Mouse (Mus musculus): ENCODE results near the gene Olfr494. TPM values are rescaled to one million over a fixed set of nuclear protein-coding genes. Genes with fewer than 3 reads are reported as not detected.

The Olfr494 gene
- polyA plus RNA-seq (2015; fragmentation: Nextera tagmentation; extraction: Ambion mirVana), result not detected in 2 replicates

- Histone ChIP-seq H3K4me1 (replicated peaks) (no peaks in the 10 kb centered on the region), H3K36me3 (no peaks in the 10 kb centered on the region), H3K27me3 (replicated peaks) (no peaks in the 10 kb centered on the region), H3K4me2 (replicated peaks) (no peak within 1 kb of the TSS), H3K27ac (no peak within 1 kb of the TSS), H3K4me3 (replicated peaks) (no peak within 1 kb of the TSS), H3K9ac (no peak within 1 kb of the TSS), H3K9me3 (no peaks in the 10 kb centered on the region)
- 80% methylated on average over 3 of the region's 3 CpGs for WGBS
- ATAC-seq, result no peak
Measured at GRCm38 (mm10) chr7:108365035-108365434, at the start of gene Olfr494. Gene Olfr494, plus strand, starts transcription at chr7:108365335.

GRCm38 (mm10) chr7:108323574-108323973, 41.6 kb upstream of the Olfr494 start, which contains the start of gene Olfr492:
Gene Olfr492, minus strand, starts transcription at chr7:108323674.
- H3K9ac ChIP-seq, result no peak within 1 kb of the TSS
- no peaks in the 10 kb centered on the region for H3K9me3 ChIP-seq
- H3K4me1 ChIP-seq (replicated peaks), result no peaks in the 10 kb centered on the region
- no peak for ATAC-seq
- WGBS, result 76% methylated on average over 2 of the region's 2 CpGs
- H3K4me2 ChIP-seq (replicated peaks), result no peak within 1 kb of the TSS
- no peak within 1 kb of the TSS for H3K4me3 ChIP-seq (replicated peaks)
- H3K36me3 ChIP-seq, result no peaks in the 10 kb centered on the region
- H3K27me3 ChIP-seq (replicated peaks), result no peaks in the 10 kb centered on the region
- H3K27ac ChIP-seq, result no peak within 1 kb of the TSS

GRCm38 (mm10) chr7:108346879-108347278, 18.3 kb upstream of the Olfr494 start, which contains the start of gene Olfr493:
Gene Olfr493, minus strand, starts transcription at chr7:108346979.
- Histone ChIP-seq H3K27ac (no peak within 1 kb of the TSS), H3K4me3 (replicated peaks) (no peak within 1 kb of the TSS), H3K4me1 (replicated peaks) (no peaks in the 10 kb centered on the region), H3K9me3 (no peaks in the 10 kb centered on the region), H3K4me2 (replicated peaks) (no peak within 1 kb of the TSS), H3K36me3 (no peaks in the 10 kb centered on the region), H3K9ac (no peak within 1 kb of the TSS), H3K27me3 (replicated peaks) (no peaks in the 10 kb centered on the region)
- no peak for ATAC-seq
- 69% methylated on average over 1 of the region's 1 CpGs for WGBS

- Histone ChIP-seq H3K4me3 (replicated peaks) (no peak within 1 kb of the TSS), H3K9me3 (no peaks in the 10 kb centered on the region), H3K9ac (no peak within 1 kb of the TSS), H3K27ac (no peak within 1 kb of the TSS), H3K36me3 (no peaks in the 10 kb centered on the region), H3K4me2 (replicated peaks) (no peak within 1 kb of the TSS), H3K27me3 (replicated peaks) (no peaks in the 10 kb centered on the region), H3K4me1 (replicated peaks) (no peaks in the 10 kb centered on the region)
- no peak for ATAC-seq
- whole genome bisulfite sequencing, result 70% methylated on average over 1 of the region's 1 CpGs
Measured at GRCm38 (mm10) chr7:108392867-108393266, 27.7 kb downstream of the Olfr494 start, which contains the start of gene Olfr495. Gene Olfr495, plus strand, starts transcription at chr7:108393167.

Other genes with a start within 250 kb of the Olfr494 start
- not detected in 2 replicates for gene Olfr484, start 237.9 kb upstream of the Olfr494 start, polyA plus RNA-seq (2015; fragmentation: Nextera tagmentation; extraction: Ambion mirVana)
- gene Olfr485, start 205.5 kb upstream of the Olfr494 start, polyA plus RNA-seq (2015; fragmentation: Nextera tagmentation; extraction: Ambion mirVana), result not detected in 2 replicates
- gene Olfr486, start 192.6 kb upstream of the Olfr494 start, polyA plus RNA-seq (2015; fragmentation: Nextera tagmentation; extraction: Ambion mirVana), result not detected in 2 replicates
- gene Olfr487, start 150.7 kb upstream of the Olfr494 start, polyA plus RNA-seq (2015; fragmentation: Nextera tagmentation; extraction: Ambion mirVana), result not detected in 2 replicates
- not detected in 2 replicates for gene Olfr488, start 107.0 kb upstream of the Olfr494 start, polyA plus RNA-seq (2015; fragmentation: Nextera tagmentation; extraction: Ambion mirVana)
- not detected in 2 replicates for gene Olfr490, start 76.4 kb upstream of the Olfr494 start, polyA plus RNA-seq (2015; fragmentation: Nextera tagmentation; extraction: Ambion mirVana)
- gene Olfr491, start 51.9 kb upstream of the Olfr494 start, polyA plus RNA-seq (2015; fragmentation: Nextera tagmentation; extraction: Ambion mirVana), result not detected in 2 replicates
- gene Olfr492, start 41.7 kb upstream of the Olfr494 start, polyA plus RNA-seq (2015; fragmentation: Nextera tagmentation; extraction: Ambion mirVana), result not detected in 2 replicates
- gene Olfr493, start 18.4 kb upstream of the Olfr494 start, polyA plus RNA-seq (2015; fragmentation: Nextera tagmentation; extraction: Ambion mirVana), result not detected in 2 replicates
- not detected in 2 replicates for gene Olfr495, start 27.8 kb downstream of the Olfr494 start, polyA plus RNA-seq (2015; fragmentation: Nextera tagmentation; extraction: Ambion mirVana)
- gene Olfr497, start 55.1 kb downstream of the Olfr494 start, polyA plus RNA-seq (2015; fragmentation: Nextera tagmentation; extraction: Ambion mirVana), result not detected in 2 replicates
- gene Olfr498, start 100.0 kb downstream of the Olfr494 start, polyA plus RNA-seq (2015; fragmentation: Nextera tagmentation; extraction: Ambion mirVana), result not detected in 2 replicates
- not detected in 2 replicates for gene Olfr502, start 159.7 kb downstream of the Olfr494 start, polyA plus RNA-seq (2015; fragmentation: Nextera tagmentation; extraction: Ambion mirVana)
- not detected in 2 replicates for gene Olfr503, start 179.2 kb downstream of the Olfr494 start, polyA plus RNA-seq (2015; fragmentation: Nextera tagmentation; extraction: Ambion mirVana)
- gene Olfr504, start 200.5 kb downstream of the Olfr494 start, polyA plus RNA-seq (2015; fragmentation: Nextera tagmentation; extraction: Ambion mirVana), result not detected in 2 replicates
- 0.04 TPM in 1 of 2 replicates, not detected in the other for gene Olfr506, start 245.5 kb downstream of the Olfr494 start, polyA plus RNA-seq (2015; fragmentation: Nextera tagmentation; extraction: Ambion mirVana)

All from intestine, embryonic 15.5 days (tissue).